Mouse (Mus musculus) heart, postnatal 10 days (tissue): ENCODE results near the gene Mgat1. TPM values are rescaled to one million over a fixed set of nuclear protein-coding genes. Genes with fewer than 3 reads are reported as not detected.

Experiments used
- DNase-seq, 2 experiments: peaks; one replicate each; pipeline ENCODE4 v3.0.0; 2021
- intact Hi-C: fragments of 180-260 bp; cut with DNase I; formaldehyde crosslinking; loops from one replicate; pipeline ENCODE4 v1.15.1; 2025
- total RNA-seq, 2 experiments: library from RNA; stranded (reverse); gene quantifications; 2 replicates each; pipeline ENCODE4 v1.2.3; 2021

Mgat1 gene
- total RNA-seq, 2 experiments from 2014 or later: 84.4 to 86.9 TPM

GRCm38 (mm10) chr11:49240310-49240709 lies 3.7 kb upstream of the Mgat1 start:
- no peak for DNase-seq
- intact Hi-C loops: no loop called here

- intact Hi-C loops: no loop called here
- no peak for DNase-seq
Measured at GRCm38 (mm10) chr11:49240874-49241273, 3.1 kb upstream of the Mgat1 start.

- DNase-seq: no peak
- intact Hi-C loops: no loop called here
Measured at GRCm38 (mm10) chr11:49241471-49241870, 2.5 kb upstream of the Mgat1 start.

- no peak for DNase-seq
- intact Hi-C loops: no loop called here
Measured at GRCm38 (mm10) chr11:49242944-49243626, 906 bp upstream of the Mgat1 start.

- intact Hi-C loops: no loop called here
- DNase-seq: no peak
Measured at GRCm38 (mm10) chr11:49244595-49244930, 572 bp downstream of the Mgat1 start.

- peak in 1 of 2 experiments; percentile 41 for DNase-seq
- intact Hi-C loops: no loop called here
Measured at GRCm38 (mm10) chr11:49245176-49245575, 1.2 kb downstream of the Mgat1 start.

GRCm38 (mm10) chr11:49245634-49246415 lies 1.8 kb downstream of the Mgat1 start:
- intact Hi-C loops: no loop called here
- DNase-seq: peak in 1 of 2 experiments; percentile 22

GRCm38 (mm10) chr11:49246523-49246922 lies 2.5 kb downstream of the Mgat1 start:
- intact Hi-C loops: no loop called here
- DNase-seq: no peak

GRCm38 (mm10) chr11:49247255-49247654 lies 3.3 kb downstream of the Mgat1 start:
- DNase-seq: no peak

GRCm38 (mm10) chr11:49248226-49248973 lies 4.4 kb downstream of the Mgat1 start:
- intact Hi-C loops: no loop called here
- peak; percentile 69 to 71 for DNase-seq

More at GRCm38 (mm10) chr11:49247255-49247654, 3.3 kb downstream of the Mgat1 start:
- intact Hi-C loops: no loop called here

- intact Hi-C loops: no loop called here
Measured at GRCm38 (mm10) chr11:49248974-49249700, 5.1 kb downstream of the Mgat1 start.

GRCm38 (mm10) chr11:49249811-49250421 lies 5.9 kb downstream of the Mgat1 start:
- DNase-seq: no peak
- intact Hi-C loops: loop anchor here (2.0 to 5.0 kb wide), 3 partner anchors 47 to 393 kb away; partner anchors contain the start of gene Zfp62

More at GRCm38 (mm10) chr11:49248974-49249700, 5.1 kb downstream of the Mgat1 start:
- DNase-seq: no peak

- intact Hi-C loops: loop anchor here (2.0 to 5.0 kb wide), 3 partner anchors 48 to 393 kb away; partner anchors contain the start of gene Zfp62
- DNase-seq: peak; percentile 94
Measured at GRCm38 (mm10) chr11:49250422-49251379, 6.7 kb downstream of the Mgat1 start.

- intact Hi-C loops: loop anchor here (2.0 to 5.0 kb wide), 3 partner anchors 49 to 394 kb away; partner anchors contain the start of gene Zfp62
Measured at GRCm38 (mm10) chr11:49251380-49251761, 7.4 kb downstream of the Mgat1 start.

GRCm38 (mm10) chr11:49252048-49252447 lies 8.1 kb downstream of the Mgat1 start:
- intact Hi-C loops: loop anchor here (5.0 kb wide), 2 partner anchors 145 to 395 kb away; no protein-coding TSS in a partner anchor

More at GRCm38 (mm10) chr11:49251380-49251761, 7.4 kb downstream of the Mgat1 start:
- no peak for DNase-seq

GRCm38 (mm10) chr11:49253035-49253434 lies 9.0 kb downstream of the Mgat1 start:
- intact Hi-C loops: loop anchor here (5.0 kb wide), 2 partner anchors 146 to 396 kb away; no protein-coding TSS in a partner anchor
- no peak for DNase-seq

More at GRCm38 (mm10) chr11:49252048-49252447, 8.1 kb downstream of the Mgat1 start:
- no peak for DNase-seq

GRCm38 (mm10) chr11:49259296-49259695 lies 15.3 kb downstream of the Mgat1 start:
- intact Hi-C loops: no loop called here
- DNase-seq: no peak

GRCm38 (mm10) chr11:49259829-49260228 lies 15.8 kb downstream of the Mgat1 start:
- DNase-seq: no peak
- intact Hi-C loops: no loop called here
